Mouse (Mus musculus) liver, embryonic 15.5 days (tissue): ENCODE data around the gene Ramp3. TPM values are rescaled to one million over a fixed set of nuclear protein-coding genes. Genes with fewer than 3 reads are reported as not detected.

Source experiments
- ATAC-seq: fragments of 200-750 bp; cut with Nextera tagmentation; 2 replicates; pipeline ENCODE4 v1.8.0; 2017; ENCODE audit warnings: moderate number of reproducible peaks, mild to moderate bottlenecking, moderate library complexity; ENCODE audit not compliant: insufficient read depth
- H3K27ac ChIP-seq: fragments of 300-500 bp; sonication (generic); replicated peaks from 2 replicates; pipeline ENCODE4 v1.5.1; 2015; ENCODE audit warnings: mild to moderate bottlenecking, inconsistent platforms
- H3K27me3 ChIP-seq: fragments of 300-500 bp; sonication (generic); 2 replicates; pipeline ENCODE4 v1.6.1; 2015; ENCODE audit warnings: mild to moderate bottlenecking, inconsistent platforms
- H3K36me3 ChIP-seq: fragments of 300-500 bp; sonication (generic); replicated peaks from 2 replicates; pipeline ENCODE4 v1.6.1; 2015; ENCODE audit warnings: moderate library complexity, mild to moderate bottlenecking, inconsistent platforms
- H3K4me1 ChIP-seq: fragments of 300-500 bp; sonication (generic); replicated peaks from 2 replicates; pipeline ENCODE4 v1.6.1; 2015; ENCODE audit warnings: inconsistent platforms
- H3K4me2 ChIP-seq: fragments of 300-500 bp; sonication (generic); 2 replicates; pipeline ENCODE4 v1.6.1; 2015; ENCODE audit warnings: moderate library complexity, mild to moderate bottlenecking, inconsistent platforms
- H3K4me3 ChIP-seq: fragments of 300-500 bp; sonication (generic); replicated peaks from 2 replicates; pipeline ENCODE4 v1.5.1; 2015; ENCODE audit warnings: mild to moderate bottlenecking, inconsistent platforms
- H3K9ac ChIP-seq: fragments of 300-500 bp; sonication (generic); 2 replicates; pipeline ENCODE4 v1.6.1; 2015; ENCODE audit warnings: moderate library complexity, mild to moderate bottlenecking, inconsistent platforms
- H3K9me3 ChIP-seq: fragments of 300-500 bp; sonication (generic); replicated peaks from 2 replicates; pipeline ENCODE4 v1.6.1; 2016; ENCODE audit warnings: inconsistent platforms
- WGBS: fragments of 180-500 bp; shearing (Covaris S2); methylation state at CpG from one replicate; pipeline ENCODE4 v1.1.7; 2015; ENCODE audit warnings: mixed read lengths; ENCODE audit not compliant: insufficient replicate concordance; 5-methylcytosine and 5-hydroxymethylcytosine counted together
- polyA plus RNA-seq: library from polyadenylated mRNA; unstranded; fragments of >200 nt; fragmentation: Nextera tagmentation; extraction: Ambion mirVana; gene quantifications from 2 replicates; pipeline ENCODE4 v1.2.1, GENCODE M21; 2015

The Ramp3 gene
- polyA plus RNA-seq, 1 experiment from 2014 or later: 0.09 TPM

- H3K4me2 ChIP-seq: no peak overlapping the region
- 53% methylated on average over 4 of the region's 4 CpGs for WGBS
- no peak overlapping the region for H3K9ac ChIP-seq
- H3K36me3 ChIP-seq: no peaks in the 10 kb centered on the region
- no peak for ATAC-seq
- H3K9me3 ChIP-seq: no peaks in the 10 kb centered on the region
- H3K4me1 ChIP-seq: no peaks in the 10 kb centered on the region
- H3K4me3 ChIP-seq: no peak overlapping the region
- H3K27ac ChIP-seq: no peak overlapping the region
- no peaks in the 10 kb centered on the region for H3K27me3 ChIP-seq
Measured at GRCm38 (mm10) chr11:6670826-6671225, 12.5 kb downstream of the Ramp3 start.

- Histone ChIP-seq H3K27me3 (no peaks in the 10 kb centered on the region), H3K4me2 (no peak overlapping the region), H3K27ac (no peak overlapping the region), H3K36me3 (no peaks in the 10 kb centered on the region), H3K4me1 (0 out of 2 replicates have a peak, but pooled peaks cover under 1% of the 10 kb centered on the region), H3K9me3 (no peaks in the 10 kb centered on the region), H3K4me3 (no peak overlapping the region), H3K9ac (no peak overlapping the region)
- ATAC-seq: no peak
- 70% methylated on average over 9 of the region's 9 CpGs for WGBS
Measured at GRCm38 (mm10) chr11:6674701-6675100, 16.4 kb downstream of the Ramp3 start.

GRCm38 (mm10) chr11:6675402-6675801 is 17.1 kb downstream of the Ramp3 start:
- Histone ChIP-seq H3K9ac (no peak overlapping the region), H3K27me3 (no peaks in the 10 kb centered on the region), H3K4me2 (no peak overlapping the region), H3K27ac (no peak overlapping the region), H3K9me3 (no peaks in the 10 kb centered on the region), H3K4me1 (peaks cover 7% of the 10 kb centered on the region; the same call in 1 of the 2 replicates), H3K36me3 (no peaks in the 10 kb centered on the region), H3K4me3 (no peak overlapping the region)
- ATAC-seq: no peak
- WGBS: 28% methylated on average over 7 of the region's 7 CpGs

- WGBS: 72% methylated on average over 9 of the region's 9 CpGs
- H3K27ac ChIP-seq: no peak overlapping the region
- no peak for ATAC-seq
Measured at GRCm38 (mm10) chr11:6676641-6677040, 18.3 kb downstream of the Ramp3 start.

GRCm38 (mm10) chr11:6677530-6677929 is 19.2 kb downstream of the Ramp3 start:
- Histone ChIP-seq H3K4me1 (peaks cover 9% of the 10 kb centered on the region; the same call in 1 of the 2 replicates), H3K36me3 (no peaks in the 10 kb centered on the region), H3K27ac (no peak overlapping the region), H3K9me3 (no peaks in the 10 kb centered on the region), H3K27me3 (no peaks in the 10 kb centered on the region), H3K4me2 (no peak overlapping the region), H3K4me3 (no peak overlapping the region), H3K9ac (no peak overlapping the region)
- WGBS: 20% methylated on average over 7 of the region's 7 CpGs
- ATAC-seq: no peak

More at GRCm38 (mm10) chr11:6676641-6677040, 18.3 kb downstream of the Ramp3 start:
- Histone ChIP-seq H3K9ac (no peak overlapping the region), H3K27me3 (no peaks in the 10 kb centered on the region), H3K9me3 (no peaks in the 10 kb centered on the region), H3K36me3 (no peaks in the 10 kb centered on the region), H3K4me3 (no peak overlapping the region), H3K4me1 (peaks cover 9% of the 10 kb centered on the region; the same call in 1 of the 2 replicates), H3K4me2 (no peak overlapping the region)

- peaks cover 9% of the 10 kb centered on the region; the same call in 1 of the 2 replicates for H3K4me1 ChIP-seq
Measured at GRCm38 (mm10) chr11:6679694-6680396, 21.5 kb downstream of the Ramp3 start.

GRCm38 (mm10) chr11:6680397-6680818 is 22.1 kb downstream of the Ramp3 start:
- H3K4me1 ChIP-seq: peaks cover 9% of the 10 kb centered on the region; the same call in 1 of the 2 replicates
- no peak overlapping the region for H3K9ac ChIP-seq
- H3K4me2 ChIP-seq: peak overlapping the region; percentile 41
- no peaks in the 10 kb centered on the region for H3K27me3 ChIP-seq
- WGBS: 11% methylated on average over 10 of the region's 10 CpGs
- no peak for ATAC-seq
- H3K4me3 ChIP-seq: peak overlapping the region; percentile 12; the same call in 1 of the 2 replicates
- H3K36me3 ChIP-seq: no peaks in the 10 kb centered on the region
- no peaks in the 10 kb centered on the region for H3K9me3 ChIP-seq
- no peak overlapping the region for H3K27ac ChIP-seq

More at GRCm38 (mm10) chr11:6679694-6680396, 21.5 kb downstream of the Ramp3 start:
- Histone ChIP-seq H3K27me3 (no peaks in the 10 kb centered on the region), H3K9me3 (no peaks in the 10 kb centered on the region), H3K9ac (no peak overlapping the region), H3K4me3 (peak overlapping the region; percentile 12; the same call in 1 of the 2 replicates), H3K27ac (no peak overlapping the region), H3K4me2 (peak overlapping the region; percentile 41), H3K36me3 (no peaks in the 10 kb centered on the region)
- ATAC-seq: no peak
- 15% methylated on average over 17 of the region's 17 CpGs for WGBS

GRCm38 (mm10) chr11:6684741-6685140 is 26.4 kb downstream of the Ramp3 start:
- Histone ChIP-seq H3K9me3 (no peaks in the 10 kb centered on the region), H3K4me2 (no peak overlapping the region), H3K27ac (no peak overlapping the region), H3K36me3 (no peaks in the 10 kb centered on the region), H3K4me3 (no peak overlapping the region), H3K4me1 (peaks cover 7% of the 10 kb centered on the region; the same call in 1 of the 2 replicates), H3K27me3 (no peaks in the 10 kb centered on the region), H3K9ac (no peak overlapping the region)
- WGBS: 59% methylated on average over 3 of the region's 3 CpGs
- ATAC-seq: no peak

GRCm38 (mm10) chr11:6688888-6689287 is 30.6 kb downstream of the Ramp3 start:
- Histone ChIP-seq H3K9ac (no peak overlapping the region), H3K9me3 (no peaks in the 10 kb centered on the region), H3K27me3 (no peaks in the 10 kb centered on the region), H3K4me1 (no peaks in the 10 kb centered on the region), H3K36me3 (no peaks in the 10 kb centered on the region), H3K27ac (no peak overlapping the region), H3K4me2 (no peak overlapping the region), H3K4me3 (no peak overlapping the region)
- no peak for ATAC-seq
- 37% methylated on average over 3 of the region's 3 CpGs for WGBS

GRCm38 (mm10) chr11:6692341-6692740 is 34.0 kb downstream of the Ramp3 start:
- Histone ChIP-seq H3K4me3 (no peak overlapping the region), H3K4me1 (no peaks in the 10 kb centered on the region), H3K27me3 (no peaks in the 10 kb centered on the region), H3K9me3 (no peaks in the 10 kb centered on the region), H3K9ac (no peak overlapping the region), H3K4me2 (no peak overlapping the region), H3K36me3 (no peaks in the 10 kb centered on the region), H3K27ac (no peak overlapping the region)
- 50% methylated on average over 6 of the region's 6 CpGs for whole genome bisulfite sequencing
- no peak for ATAC-seq

- ATAC-seq: no peak
- no peak overlapping the region for H3K4me3 ChIP-seq
- 65% methylated on average over 10 of the region's 10 CpGs for WGBS
- H3K27ac ChIP-seq: no peak overlapping the region
- H3K9me3 ChIP-seq: no peaks in the 10 kb centered on the region
- H3K9ac ChIP-seq: no peak overlapping the region
- H3K27me3 ChIP-seq: no peaks in the 10 kb centered on the region
- H3K4me1 ChIP-seq: no peaks in the 10 kb centered on the region
- H3K36me3 ChIP-seq: no peaks in the 10 kb centered on the region
- H3K4me2 ChIP-seq: no peak overlapping the region
Measured at GRCm38 (mm10) chr11:6694114-6694513, 35.8 kb downstream of the Ramp3 start.
